Mouse (Mus musculus): ENCODE data around the gene Gm49342.
A peak's percentile ranks its signal among the peaks of the same experiment; 100 is the strongest.

Gm49342 gene

GRCm38 (mm10) chr14:50943932-50944667 is at the start of gene Gm49342:
Gene Gm49342, plus strand, starts transcription at chr14:50944517.
- TF ChIP-seq GATA4 (IDR thresholded peaks at IDR 0.05; ENCODE audit: insufficient replicate concordance, low read length): no peak

- no peak for TF ChIP-seq GATA4 (IDR thresholded peaks at IDR 0.05; ENCODE audit: insufficient replicate concordance, low read length)
Observed at GRCm38 (mm10) chr14:50895407-50895806, 48.9 kb upstream of the Gm49342 start.

- peak; percentile 54; the same call in 1 of the 2 replicates for TF ChIP-seq GATA4 (IDR thresholded peaks at IDR 0.05; ENCODE audit: insufficient replicate concordance, low read length)
Observed at GRCm38 (mm10) chr14:50895985-50896746, 48.2 kb upstream of the Gm49342 start.

DNA sequence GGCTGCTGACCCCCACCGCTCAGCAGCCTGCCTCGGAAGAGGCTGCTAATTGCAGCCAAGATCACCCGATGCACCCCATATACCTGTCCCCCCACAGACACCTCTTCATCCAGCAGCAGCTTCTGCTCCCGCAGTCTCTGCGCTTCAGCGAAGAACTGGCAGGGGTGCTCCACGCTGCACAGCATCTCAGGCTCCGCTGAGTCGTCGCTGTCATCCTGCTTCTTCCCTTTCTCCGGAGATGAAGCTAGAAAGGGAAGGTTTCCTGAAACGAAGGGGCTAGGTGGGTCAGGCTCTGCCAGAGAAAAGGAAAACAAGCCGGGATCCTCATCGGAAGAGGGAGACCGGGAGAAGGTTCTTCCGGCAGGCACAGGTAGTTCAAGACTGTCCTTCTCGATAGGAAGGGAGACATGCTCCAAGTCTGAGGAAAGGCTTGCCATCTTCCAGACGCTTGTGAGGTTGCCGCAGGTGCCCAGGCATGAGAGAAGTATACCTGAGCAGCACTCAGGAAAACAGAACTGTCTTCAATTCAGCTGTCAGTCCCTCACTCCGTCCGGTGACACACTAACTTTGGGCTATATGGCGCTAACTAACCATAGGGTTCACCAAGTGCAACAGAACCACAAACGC is 47.5 kb upstream of the Gm49342 start:
- TF ChIP-seq GATA4 (IDR thresholded peaks at IDR 0.05; ENCODE audit: insufficient replicate concordance, low read length): no peak

DNA sequence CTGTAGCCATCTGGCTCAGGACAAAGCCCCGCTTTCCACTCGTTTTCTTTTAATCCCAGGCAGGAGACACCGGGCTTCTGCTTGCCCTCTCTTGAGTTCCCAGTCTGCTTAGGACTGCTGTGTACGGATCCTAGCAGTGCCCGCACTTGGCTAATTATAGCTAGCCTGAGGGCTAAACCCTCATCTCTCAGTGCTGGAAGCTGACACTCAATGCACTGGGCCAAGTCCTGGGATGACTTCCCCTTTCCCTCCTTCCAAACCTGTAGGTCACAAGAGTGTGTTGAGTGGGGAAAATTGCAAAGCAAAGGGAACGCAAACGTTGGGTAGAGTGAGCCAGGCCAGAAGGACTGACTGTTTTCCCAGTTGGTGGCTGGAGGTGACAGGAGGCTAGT is 46.9 kb upstream of the Gm49342 start, which contains the start of gene Klhl33:
Klhl33 (minus strand) TSS at position 134 of the 392 bp plus-strand sequence.
- no peak for TF ChIP-seq GATA4 (IDR thresholded peaks at IDR 0.05; ENCODE audit: insufficient replicate concordance, low read length)

DNA sequence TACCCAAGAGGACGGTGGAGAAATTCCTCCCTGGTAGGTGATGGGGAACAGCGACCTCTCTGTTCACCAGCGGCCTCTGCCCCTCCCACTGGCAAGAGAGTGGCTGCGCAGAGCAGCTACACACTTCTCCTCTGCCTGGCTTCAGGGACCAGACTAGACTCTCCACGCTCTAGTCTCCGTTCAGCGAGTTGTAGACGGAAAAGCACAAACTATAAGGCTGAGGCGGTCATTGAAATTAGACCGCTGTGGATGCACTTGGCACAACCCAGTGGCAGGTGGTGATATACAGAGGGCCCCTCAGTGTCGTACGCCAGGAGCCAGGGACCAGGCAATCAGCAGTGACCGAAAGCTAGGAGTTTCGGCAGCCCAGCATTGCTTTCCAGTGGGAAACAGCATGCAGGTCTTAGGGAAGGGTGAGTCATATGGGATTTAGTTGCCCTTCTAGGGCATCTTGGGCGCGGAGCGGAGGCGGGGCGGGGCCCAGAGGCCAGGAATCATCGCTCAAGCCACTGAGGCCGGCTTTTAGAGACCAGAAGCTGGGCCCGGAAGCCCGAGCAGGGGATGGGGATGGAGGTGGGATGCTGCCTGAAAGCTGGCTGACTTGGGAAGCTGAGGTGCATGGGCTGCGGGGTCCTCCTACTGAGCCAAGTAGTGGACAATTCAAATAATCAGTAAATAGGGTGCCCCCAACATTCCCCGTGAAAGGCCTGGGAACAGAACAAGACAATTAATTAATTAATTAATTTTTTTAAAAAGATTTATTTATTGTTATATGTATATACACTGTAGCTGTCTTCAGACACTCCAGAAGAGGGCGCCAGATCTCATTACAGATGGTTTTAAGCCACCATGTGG is 40.1 kb upstream of the Gm49342 start:
- no peak for TF ChIP-seq GATA4 (IDR thresholded peaks at IDR 0.05; ENCODE audit: insufficient replicate concordance, low read length)

GRCm38 (mm10) chr14:50904828-50905129 is 39.5 kb upstream of the Gm49342 start:
- TF ChIP-seq GATA4 (IDR thresholded peaks at IDR 0.05; ENCODE audit: insufficient replicate concordance, low read length): no peak

DNA sequence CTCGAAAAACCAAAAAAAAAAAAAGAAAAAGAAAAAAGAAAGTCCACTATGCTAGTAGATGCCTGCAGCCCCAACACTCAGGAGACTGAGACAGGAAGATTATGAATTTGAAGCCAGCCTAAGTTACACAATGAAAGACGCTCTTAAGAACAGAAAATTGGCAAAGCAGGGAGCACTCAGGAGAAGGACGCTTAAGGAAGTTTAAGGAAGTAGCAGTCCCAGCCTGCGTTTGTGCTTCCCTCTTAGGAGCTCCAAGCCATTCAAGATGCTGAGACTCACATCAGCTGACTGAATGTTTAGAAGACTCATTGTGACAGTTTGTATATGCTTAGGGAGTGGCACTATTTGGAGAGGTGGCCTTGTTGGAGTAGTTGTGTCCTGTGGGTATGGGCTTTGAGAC is 36.2 kb upstream of the Gm49342 start:
- TF ChIP-seq GATA4 (IDR thresholded peaks at IDR 0.05; ENCODE audit: insufficient replicate concordance, low read length): no peak

DNA sequence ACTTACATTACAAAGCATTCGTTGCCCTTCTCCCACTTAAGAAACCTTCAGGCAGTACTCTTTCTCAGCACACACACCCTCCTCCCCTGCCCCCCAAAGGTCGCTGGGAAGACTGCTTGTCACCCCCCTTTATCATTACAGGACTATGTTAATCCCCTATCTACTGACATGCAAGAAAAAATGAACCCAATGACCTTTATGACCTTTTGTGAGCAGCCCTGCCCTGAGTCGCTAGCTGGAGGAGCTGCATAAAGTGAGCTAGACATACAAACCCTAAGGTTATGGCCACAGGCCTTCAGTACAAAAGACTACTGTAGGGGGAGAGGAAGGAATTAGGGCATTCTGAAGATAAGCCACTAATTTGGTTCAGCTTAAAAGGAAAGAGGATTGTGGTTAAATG is 33.0 kb upstream of the Gm49342 start:
- TF ChIP-seq GATA4 (IDR thresholded peaks at IDR 0.05; ENCODE audit: insufficient replicate concordance, low read length): no peak

GRCm38 (mm10) chr14:50924281-50925064 is 19.8 kb upstream of the Gm49342 start, which contains the start of the genes Osgep and Apex1:
Gene Osgep, minus strand, starts transcription at chr14:50924893.
Gene Apex1, plus strand, starts transcription at chr14:50924968.
- no peak for TF ChIP-seq GATA4 (IDR thresholded peaks at IDR 0.05; ENCODE audit: insufficient replicate concordance, low read length)

DNA sequence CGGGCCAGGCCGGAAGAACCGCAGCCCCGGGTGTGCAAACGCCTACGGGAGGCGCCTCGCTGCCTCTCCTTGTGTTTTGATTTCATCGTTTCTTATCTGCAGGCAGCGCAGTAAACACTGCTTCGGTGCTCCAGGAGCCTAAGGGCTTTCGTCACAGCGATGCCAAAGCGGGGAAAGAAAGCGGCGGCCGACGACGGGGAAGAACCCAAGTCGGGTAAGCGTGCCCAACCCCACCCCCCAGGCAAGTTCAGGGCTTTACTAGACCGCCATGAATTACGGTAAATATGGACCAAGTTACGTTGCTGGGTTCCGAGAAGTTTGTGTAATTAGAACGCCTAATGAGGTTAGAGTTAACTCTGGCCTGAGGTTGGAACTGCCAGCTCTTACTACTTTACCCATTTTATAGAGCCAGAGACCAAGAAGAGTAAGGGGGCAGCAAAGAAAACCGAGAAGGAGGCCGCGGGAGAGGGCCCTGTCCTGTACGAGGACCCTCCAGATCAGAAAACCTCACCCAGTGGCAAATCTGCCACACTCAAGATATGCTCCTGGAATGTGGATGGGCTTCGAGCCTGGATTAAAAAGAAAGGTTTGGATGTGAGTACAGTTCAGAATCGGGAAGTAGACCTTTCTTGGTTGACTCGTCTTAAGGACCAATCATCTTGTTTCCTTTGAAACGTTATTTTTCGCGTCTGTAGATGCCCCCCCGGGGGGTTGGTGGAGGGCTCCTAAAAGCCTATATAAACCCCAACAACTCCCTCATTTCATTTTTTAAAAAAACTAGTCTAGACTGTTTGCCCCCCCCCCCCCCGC is 19.0 kb upstream of the Gm49342 start:
- no peak; the same call in 1 of the 2 replicates for TF ChIP-seq GATA4 (IDR thresholded peaks at IDR 0.05; ENCODE audit: insufficient replicate concordance, low read length)

- no peak for TF ChIP-seq GATA4 (IDR thresholded peaks at IDR 0.05; ENCODE audit: insufficient replicate concordance, low read length)
Observed at GRCm38 (mm10) chr14:50927366-50927765, 17.0 kb upstream of the Gm49342 start.

DNA sequence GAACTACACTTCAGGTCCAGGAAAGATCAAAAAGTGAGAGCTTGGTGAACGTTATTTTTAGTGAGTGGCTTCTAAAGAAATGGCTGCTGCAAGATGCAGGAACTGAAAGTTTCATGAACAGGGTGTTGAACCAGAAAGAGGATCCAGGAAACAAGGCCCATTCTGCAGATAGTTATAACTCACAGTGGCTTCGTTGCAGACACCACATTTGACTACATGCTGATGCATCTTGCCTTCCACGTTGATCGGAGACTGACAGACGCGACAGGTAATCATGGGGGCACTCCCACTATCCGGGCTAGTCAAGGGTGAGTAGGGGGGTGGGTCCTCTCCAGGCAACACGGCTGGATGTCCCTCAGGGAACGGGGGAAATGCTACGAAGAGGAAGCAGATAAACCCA is 14.4 kb upstream of the Gm49342 start:
- TF ChIP-seq GATA4 (IDR thresholded peaks at IDR 0.05; ENCODE audit: insufficient replicate concordance, low read length): no peak
